Mouse (Mus musculus) bone marrow, adult 2 months (tissue): ENCODE results near the gene Ces2b.

Source experiments
- CTCF ChIP-seq: fragments of 200-500 bp; IDR thresholded peaks from 2 replicates; pipeline ENCODE4 v1.5.1; 2011; ENCODE audit warnings: low read length, control low read depth; ENCODE audit not compliant: control insufficient read depth, insufficient read depth
- POLR2A ChIP-seq: fragments of 200-500 bp; IDR thresholded peaks from 2 replicates; pipeline ENCODE4 v1.6.1; 2011; ENCODE audit warnings: low read depth, mild to moderate bottlenecking, control low read depth, low read length, borderline replicate concordance; ENCODE audit not compliant: control insufficient read depth

DNA sequence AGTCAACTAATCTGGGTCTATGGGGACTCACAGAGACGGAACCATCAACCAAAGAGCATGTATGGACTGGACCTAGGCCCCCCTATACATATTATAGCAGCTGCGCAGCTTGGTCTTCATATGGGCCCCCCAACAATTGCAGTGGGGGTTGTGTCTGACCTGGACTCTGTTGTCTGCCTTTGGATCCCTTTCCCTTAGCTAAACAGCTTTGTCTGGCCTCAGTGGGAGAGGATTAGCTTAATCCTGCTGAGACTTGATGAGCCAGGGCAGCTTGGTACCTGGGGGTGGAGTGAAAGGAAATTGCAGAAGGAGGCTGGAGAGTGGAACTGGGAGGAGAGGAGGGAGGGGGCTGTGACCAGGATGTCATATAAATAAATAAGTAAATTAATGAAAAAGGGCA lies 25.2 kb upstream of the Ces2b start:
- TF ChIP-seq POLR2A: no peak
- TF ChIP-seq CTCF: no peak
